Mouse (Mus musculus) cerebellum, adult 18-20 months (tissue): ENCODE results near the gene Gm28048.

Experiments used
- DNase-seq, 2 experiments: peaks; one replicate each; pipeline ENCODE4 v3.0.0; 2021

The Gm28048 gene

DNA sequence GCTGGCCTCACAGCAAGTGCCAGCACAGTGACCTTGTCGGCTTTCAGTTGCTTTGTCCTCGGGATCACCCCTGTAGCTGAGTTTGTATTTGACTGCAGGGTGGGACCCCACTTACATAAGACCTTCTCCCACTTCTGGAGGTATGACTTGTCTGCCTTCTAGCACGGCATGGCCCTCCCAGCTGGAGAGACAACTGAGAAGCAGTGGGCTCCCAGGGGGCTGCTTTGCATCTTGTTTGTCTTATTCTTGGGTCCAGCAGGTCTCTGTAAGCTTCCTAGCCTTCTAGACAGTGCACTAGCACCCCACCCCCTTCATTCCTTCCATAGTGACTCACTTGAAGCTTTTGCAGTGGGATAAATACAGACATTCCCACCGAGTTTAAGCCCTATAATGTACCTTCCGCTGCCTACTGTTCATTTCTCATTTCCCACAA, 151.7 kb downstream of the Gm28048 start:
- no peak for DNase-seq

DNA sequence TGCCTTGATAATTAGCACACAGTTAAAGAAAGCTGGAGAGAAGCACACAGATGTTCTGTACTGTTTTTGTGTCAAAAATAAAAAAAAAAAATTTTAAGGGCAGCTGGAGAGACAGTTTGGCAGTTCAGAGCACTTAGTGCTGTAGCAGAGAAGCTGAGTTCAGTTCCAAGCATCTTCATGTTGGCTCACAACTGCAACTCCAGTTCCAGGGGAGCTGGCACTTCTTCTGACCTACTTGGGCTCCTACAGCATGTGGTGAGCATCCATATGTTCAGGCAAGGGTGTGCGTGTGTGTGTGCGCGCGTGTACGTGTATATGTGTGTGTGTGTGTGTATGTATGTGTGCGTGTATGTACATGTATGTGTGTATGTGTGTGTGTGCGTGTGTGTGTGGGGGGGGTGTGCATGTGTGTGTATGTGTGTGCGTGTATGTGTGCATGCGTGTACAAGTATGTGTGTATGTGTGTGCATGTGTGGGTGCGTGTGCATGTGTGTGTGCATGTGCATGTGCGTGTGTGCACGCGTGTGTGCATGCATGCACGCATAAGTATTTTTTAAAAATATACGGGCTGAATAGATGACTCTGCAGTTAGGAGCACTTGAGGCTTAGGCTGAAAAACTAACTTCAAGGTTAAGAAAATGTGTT, 152.8 kb downstream of the Gm28048 start:
- DNase-seq: no peak

DNA sequence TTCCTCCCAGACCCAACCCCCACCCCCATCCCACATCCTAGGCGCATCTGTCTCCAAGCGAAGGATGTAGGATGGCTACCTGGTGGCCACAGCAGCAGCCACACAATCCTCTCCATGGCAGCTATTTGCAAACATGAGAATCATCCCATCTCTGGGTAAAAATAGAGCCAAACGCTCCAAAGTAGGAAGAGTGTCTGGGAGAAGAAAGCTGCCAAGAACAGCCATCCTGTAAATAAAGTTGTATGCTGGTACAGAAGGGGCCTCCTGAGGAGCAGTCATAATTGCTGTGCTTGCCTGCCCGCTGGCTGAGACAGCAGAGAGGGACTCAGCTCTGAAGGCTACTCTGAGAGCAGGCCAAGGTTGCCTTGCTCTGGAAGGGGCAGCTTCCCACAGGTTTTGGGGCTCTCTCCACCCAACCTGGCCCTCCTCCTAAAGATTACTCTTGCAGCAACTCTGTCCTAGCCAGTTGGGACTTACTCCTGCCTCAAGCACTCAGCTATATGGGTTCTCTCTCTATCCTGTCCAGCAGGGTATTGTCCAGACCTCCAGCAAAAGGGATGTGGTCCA, 154.3 kb downstream of the Gm28048 start:
- no peak for DNase-seq

DNA sequence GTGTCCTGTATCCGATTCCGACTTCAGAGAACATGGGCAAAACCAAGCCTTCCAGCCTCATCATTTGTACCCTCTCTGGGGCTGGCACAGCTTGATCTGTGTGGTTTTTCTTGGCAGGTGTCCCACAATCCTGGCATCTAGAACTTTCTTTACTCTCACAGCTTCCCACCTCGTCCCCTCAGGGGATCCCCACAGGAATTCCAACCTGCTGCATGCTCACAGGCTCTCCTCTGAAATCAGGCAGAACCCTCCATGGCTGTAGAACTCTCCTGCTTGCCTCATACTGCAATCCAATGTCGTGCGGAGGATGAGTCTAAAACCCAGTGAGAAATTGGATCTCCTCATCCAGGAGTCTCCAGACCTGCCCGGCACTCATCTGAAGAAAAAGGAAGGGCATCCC, 155.2 kb downstream of the Gm28048 start:
- DNase-seq: no peak

DNA sequence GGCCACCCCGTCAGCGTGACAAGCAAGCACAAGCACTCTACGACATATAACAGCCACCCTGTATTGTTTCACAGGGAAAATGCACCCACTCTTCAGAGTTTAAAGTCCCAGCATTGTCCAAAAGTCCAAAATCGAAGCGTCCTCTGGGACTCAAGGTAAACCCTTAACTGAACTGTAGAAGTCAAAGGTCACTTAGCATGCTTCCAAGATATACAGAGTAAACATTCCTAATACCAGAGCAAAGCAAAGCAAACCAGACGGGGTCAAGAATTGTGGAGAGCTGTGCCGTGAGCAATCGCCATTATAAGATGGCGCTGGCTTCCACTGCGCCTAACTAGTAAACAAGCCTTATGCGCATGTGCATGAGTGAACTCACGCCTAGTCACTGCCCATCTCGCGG, 155.8 kb downstream of the Gm28048 start:
- DNase-seq: no peak

DNA sequence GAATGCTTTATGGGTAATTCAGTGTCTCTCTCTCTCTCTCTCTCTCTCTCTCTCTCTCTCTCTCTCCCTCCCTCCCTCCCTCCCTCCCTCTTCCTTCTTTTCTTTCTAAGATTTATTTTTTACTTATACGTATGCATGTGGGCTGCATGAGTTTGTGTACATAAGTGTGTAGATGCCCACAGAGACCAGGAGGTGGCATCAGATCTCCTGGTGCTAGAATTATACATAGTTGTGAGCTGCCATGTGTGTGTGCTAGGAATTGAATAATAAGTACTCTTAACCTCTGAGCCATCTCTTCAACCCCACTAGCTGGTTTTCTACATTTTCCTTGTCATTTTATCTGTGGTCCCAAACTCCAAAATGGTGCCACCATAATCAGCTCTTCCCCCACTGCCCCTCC, 156.3 kb downstream of the Gm28048 start:
- DNase-seq: no peak

DNA sequence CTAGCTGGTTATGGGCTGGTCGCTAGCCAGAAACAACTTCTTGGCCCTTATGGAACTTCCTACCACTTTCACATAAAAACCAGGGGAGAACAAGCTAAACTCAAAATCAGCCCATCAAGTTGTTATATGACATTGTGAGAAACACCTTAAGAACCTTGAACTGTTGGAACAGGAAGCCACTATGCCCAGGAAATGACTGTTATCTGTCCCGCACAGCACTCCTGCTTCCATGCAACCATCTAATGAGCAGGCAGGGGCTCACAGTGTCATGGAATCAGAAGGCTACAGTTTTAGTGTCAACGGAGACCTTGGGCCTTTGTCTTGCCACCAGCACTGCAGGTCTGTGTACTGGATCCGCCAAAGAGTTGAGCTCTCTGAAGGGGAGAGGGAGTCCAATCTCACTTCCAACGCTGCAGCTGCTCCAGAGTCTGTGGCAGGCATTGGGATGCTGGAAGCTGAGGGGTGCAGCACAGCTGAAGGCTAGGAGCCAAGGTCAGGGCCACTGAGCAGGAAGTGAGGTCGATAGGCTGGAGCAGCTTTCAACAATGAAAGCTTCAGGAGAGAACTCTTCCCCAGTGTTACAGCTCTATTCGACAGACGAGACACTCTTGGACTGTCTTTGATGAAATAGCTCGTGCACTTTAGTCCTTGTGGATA, 157.7 kb downstream of the Gm28048 start:
- no peak for DNase-seq

DNA sequence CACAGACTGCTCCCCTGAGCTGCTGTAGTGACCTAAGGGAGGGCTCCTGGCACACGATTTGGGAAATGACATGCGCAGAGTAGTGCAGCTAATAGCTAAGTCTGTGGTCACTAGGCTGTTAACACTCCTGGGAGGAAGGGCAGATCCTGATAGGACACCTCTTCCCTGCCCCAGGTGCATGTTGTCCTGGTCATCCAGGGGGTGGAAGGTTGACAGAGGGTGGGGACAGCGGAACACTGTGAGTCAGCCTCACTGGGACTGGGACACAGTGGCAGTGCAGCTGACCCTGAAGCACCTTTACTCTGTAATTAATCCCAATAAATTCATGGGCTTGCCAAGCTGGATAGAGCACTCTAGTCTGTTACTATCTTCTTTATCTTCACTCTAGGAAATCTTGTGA, 160.6 kb downstream of the Gm28048 start:
- DNase-seq: no peak

DNA sequence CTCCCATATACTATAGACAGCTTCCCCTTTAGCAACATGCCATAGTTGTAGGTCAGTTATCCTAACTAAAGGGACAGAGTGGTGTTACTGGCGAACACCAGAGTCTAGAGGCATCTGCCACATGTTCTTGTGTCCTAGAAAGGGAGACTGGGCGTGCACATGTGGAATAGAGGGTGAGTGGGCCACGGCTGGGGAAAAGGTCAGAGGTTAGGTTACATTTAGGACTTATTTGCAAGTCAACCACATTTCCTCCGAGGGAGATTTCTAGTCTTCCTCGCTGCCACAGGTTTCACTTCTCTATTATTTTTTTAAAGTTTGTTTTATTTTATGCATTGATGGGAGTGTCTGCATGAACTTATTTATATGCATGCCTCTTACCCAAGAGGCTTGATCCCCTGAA, 163.5 kb downstream of the Gm28048 start:
- DNase-seq: no peak

DNA sequence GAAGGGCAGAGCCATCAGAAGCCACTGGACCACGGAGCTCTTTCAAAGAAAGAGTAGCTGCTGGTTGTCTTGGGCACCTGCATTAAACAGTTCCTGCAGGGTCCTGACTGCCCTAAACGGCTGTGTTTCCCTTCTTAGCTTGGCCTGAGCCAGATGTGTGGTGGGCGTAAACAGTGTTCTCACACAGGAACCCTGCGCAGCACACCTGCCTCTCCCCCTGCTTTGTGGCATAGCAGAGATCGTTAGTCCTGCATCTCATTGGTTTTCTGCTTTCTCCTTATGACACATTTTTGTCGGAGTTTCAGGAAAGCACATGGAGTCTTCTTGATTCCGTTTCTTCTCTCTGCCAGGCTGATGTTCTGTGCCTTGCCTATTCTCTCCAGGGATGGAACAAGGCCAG, 166.0 kb downstream of the Gm28048 start:
- no peak for DNase-seq

DNA sequence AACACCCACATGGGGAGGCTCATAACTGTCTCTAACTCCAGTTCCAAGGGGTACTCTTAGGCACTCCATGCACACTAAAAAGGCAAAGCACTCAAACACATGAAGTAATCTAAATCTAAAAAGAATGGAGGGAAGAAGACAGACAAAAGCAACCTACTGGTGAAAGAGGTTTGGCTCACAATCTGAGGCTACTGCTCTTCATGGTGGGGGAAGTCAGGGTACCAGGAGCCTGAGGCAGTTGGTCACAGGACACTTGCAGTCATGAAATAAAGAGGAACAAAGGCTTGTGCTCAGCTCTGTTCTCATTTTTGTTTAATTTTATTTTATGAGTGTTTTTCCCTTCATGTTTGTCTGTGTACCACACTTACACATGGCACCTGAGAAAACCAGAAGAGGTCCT, 166.7 kb downstream of the Gm28048 start:
- DNase-seq: no peak

DNA sequence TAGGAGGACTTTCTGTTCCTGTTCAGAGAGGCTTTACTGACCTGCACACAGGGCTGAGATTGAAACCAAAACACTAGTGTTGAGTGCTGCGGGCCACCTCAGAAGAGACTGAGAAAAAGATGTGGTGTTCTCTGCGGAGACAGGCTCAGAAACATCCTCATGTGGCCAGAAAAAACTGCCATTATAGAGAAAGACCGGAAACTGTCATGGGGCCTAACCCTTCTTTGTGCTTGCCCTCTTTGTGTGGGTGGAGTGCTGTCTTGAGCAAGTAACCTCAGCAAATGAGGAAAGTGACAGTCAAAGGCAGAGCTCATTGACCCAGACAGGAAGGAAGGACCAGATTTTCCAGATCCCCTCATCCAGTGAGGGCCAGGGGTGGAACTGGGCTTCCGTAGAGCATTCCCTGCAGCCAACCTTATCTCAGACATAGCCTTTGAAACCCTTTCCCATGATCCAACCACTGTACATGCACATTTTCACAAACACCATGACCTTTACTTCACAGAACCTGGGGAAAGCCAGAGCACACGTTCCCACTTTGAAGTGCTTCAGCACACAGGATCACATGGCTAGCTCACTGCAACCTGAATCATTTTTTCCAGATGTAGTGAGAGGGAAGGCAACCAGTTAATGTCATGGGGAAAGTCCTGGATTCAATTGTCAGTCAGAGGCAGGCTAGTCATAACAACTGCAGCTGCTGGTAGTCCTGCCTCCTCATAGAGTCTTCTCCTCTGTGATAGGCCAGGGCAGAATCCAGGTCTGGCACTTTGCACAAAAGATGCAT, 167.8 kb downstream of the Gm28048 start:
- no peak for DNase-seq

DNA sequence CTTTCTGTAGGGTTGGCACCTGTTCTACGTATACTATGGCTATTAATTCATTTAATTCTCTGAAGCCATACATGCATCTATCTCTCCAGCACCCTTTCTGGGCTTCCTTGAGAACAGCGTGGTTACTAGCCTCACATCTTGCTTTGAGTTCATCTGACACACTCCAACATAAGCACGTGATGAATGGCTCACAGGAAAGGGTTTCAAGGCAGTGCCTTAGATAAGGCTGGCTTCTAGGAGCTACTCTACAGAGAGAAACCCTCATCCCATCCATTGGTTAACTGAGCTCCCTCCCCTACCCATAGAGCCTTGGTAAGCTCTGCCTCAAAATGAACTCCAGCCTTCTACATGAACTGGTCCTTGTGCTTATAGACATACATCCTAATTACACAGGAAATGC, 168.5 kb downstream of the Gm28048 start:
- DNase-seq: no peak

DNA sequence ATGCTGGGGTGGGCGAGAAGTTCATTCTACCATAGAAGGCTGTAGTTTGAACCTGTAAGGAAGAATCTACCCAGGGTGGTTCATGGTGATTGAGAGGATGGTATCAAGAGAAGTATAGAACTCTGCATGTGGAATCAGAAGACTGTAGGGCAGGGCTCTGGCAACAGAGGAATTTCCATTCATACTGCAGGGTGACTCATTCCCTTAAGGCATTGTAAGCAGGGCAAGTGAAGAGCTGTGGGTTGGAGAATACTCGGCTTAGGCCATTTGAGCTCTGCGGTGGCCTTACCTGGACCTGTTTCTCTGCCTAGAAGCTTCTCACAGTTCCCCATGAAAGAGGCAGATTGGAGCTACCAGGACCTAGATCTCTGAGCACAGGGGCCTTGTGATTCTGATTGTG, 170.5 kb downstream of the Gm28048 start:
- DNase-seq: no peak

DNA sequence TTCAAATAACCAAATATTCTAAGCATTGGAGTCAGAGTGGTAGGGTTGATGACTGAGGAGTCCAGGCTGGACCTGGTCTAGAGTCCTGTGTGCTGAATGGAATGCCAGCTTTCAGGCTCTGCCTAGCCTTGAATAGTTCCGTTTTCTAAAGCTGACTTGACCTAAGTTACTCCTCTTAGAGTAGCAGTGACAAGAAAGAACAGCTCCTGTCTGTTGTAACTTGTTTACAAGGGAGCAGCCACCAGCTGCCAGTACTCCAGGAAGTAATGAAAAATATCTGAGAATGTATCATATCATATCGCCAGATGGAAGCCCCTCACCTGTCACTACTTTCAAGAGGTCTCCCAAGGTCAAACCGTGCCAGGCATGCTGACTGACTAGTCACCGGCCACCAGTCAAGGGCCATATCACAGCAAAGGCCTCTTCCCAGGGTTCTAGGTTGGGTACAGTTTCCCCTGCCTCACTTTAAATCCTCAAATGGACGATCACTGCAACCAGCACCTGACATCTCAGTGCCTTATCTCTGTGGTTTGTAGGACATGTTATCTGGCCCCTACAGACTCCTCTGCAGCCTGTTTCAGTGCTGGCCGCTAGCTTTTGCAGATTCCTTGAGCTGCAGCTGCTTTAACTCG, 172.3 kb downstream of the Gm28048 start:
- no peak for DNase-seq

DNA sequence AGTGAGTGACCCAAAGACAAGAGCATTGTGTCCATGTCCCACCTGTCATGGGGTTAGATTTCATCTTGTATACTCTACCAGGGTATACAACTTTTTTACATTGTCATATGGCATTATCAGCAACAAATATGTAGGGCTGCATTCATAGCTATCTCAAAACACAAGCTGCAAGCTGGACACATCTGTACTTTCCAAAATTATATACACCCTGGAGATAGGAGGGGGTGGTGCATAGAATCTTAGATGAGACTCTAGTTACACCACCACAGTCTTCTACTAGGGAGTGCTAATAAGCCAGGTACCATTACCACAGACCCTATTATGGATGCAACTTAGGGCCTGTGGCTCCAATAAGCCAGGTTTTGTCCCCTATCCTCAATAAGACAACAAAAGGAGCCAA, 173.8 kb downstream of the Gm28048 start:
- no peak for DNase-seq

DNA sequence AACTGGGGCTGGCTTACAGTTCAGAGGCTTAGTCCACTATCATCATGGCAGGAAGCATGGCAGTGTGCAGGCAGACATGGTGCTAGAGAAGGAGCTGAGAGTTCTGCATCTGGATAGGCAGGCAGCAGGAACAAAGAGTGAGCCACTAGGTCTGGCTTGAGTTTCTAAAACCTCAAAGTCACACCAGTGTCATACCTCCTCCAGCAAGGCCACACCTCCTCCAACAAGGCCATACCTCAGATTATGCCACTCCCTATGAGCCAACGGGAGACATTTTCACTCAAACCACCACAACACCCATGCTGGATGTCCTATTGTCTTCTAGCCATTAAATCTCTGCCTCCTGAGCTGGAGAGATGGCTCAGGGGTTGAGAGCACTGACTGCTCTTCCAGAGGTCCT, 176.7 kb downstream of the Gm28048 start:
- no peak for DNase-seq

DNA sequence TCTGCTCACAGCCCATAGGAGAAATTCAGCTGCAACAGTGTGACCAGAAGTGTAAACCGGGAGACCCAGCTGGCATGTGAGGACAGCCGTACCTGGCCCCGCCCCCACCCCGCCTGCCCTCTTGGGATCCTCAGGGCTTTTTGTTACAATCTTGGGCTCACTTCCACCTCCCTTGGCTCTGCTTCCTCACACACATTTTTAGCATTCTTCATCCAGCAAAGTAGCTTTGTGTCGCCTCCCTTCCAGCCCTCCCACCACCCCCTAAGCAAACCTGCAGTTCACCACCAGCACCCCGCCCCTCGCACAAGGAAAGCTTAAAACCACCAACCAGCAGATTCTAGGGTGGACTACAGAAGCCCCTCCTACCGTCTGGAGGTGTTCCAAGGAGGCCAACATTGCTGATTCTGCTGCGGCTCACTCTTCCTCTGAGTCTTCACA, 181.9 kb downstream of the Gm28048 start:
- no peak for DNase-seq

DNA sequence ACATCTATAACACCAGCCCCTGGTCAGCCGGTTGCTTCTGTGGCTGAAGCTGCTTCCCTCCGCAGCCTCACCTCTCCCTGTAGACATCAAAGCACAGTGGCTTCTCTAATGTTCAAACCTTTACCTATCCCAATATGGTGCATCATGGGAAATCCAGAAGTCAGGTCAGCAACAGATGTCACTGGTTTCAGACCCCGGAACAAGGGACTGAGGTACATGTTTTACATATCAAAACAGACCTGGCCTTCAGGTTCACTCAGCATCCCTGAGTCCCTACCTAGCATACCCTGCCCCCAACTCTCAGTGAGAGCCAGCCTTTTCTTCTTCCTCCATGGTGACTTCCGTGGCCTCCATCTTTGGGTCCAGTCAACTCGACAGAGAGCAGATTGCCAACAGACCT, 183.0 kb downstream of the Gm28048 start:
- no peak for DNase-seq

DNA sequence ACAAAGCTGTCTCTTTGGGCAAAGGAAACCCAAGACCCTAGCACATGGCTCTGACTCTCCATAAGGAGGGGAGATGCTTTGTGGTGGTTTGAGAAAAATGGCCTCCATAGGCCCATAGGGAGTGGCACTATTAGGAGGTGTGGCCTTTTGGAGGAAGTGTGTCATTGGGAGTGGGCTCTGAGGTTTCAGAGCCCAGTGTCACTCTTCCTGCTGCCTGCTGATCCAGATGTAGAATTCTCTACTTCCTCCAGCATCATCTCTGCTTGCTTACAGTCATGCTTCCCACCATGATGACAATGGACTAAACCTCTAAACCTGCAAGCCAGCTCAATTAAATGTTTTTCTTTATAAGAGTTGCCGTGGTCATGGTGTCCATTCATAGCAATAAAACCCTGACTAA, 187.2 kb downstream of the Gm28048 start:
- no peak for DNase-seq

DNA sequence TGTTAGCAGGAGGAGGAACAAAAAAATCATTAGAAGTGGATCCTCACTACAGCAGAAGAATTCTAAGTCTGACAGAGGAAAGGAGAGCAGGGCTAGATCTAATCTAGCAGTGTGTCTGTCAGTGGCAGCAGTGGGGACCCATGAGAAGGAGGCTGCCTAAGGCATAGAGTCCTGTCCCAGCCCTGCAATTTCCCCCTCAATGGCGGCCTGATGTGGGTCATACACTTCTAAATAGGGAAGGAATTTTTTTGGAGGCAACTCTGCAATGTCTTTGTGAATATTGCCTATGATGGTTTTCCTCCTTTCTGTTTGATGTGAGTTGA, 188.0 kb downstream of the Gm28048 start:
- no peak for DNase-seq

DNA sequence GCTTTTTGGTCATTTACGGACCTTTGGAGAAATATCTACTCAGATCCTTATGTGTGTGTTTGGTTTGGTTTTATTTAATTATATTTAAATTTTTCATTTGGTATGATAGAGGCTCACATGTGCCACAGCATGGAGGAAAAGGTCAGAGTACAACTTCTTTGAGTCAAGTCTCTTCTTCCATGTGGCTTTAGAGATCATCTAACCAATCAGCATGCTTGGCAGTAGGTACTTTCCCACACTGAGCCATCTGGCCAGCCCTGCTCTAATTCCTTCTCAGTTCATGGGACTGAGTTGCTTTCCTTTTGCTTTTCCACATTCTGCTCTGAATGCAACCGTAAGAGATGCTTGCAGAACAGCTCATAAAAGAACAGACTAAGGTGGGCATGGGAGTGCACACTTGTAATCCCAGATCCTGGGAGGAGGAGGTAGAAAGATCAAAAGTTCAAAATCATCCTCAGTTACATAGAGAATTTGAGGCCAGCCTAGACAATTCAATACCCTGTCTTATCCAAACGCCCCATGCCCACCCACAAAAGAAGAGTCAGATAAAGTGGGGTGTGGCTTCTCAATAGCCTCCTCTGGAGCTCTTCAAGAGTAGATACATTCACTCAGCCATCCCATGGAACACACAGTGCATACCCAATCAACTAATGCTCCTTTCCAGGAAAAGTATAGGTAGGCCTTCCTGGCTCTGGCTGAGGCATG, 188.6 kb downstream of the Gm28048 start:
- no peak for DNase-seq

DNA sequence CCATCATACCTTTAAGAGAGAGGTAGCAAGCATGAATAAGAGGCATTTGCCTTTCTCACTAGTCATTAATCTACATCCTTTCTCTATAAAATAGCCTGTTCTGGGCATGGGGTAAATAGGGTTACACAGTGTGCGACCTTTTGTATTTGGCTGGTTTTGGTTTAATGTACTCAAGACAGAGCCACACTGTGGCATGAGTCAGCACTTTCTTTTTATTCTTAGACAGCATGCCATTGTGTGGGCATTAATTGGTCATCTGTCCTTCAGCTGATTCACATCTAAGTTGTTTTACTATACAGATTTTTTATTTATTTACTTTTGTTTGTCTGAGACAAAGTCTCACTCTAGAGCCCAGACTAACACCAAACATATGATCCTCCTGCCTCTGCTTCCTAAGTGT, 189.7 kb downstream of the Gm28048 start:
- DNase-seq: no peak
